Mouse (Mus musculus) midbrain, embryonic 14.5 days (tissue): ENCODE results near the gene Apof. TPM values are rescaled to one million over a fixed set of nuclear protein-coding genes. Genes with fewer than 3 reads are reported as not detected.
A peak's percentile ranks its signal among the peaks of the same experiment; 100 is the strongest.

ENCODE experiments used
- ATAC-seq: fragments of 200-750 bp; cut with Nextera tagmentation; 2 replicates; pipeline ENCODE4 v1.8.0; 2017; ENCODE audit warnings: moderate number of reproducible peaks, moderate library complexity; ENCODE audit not compliant: low FRiP score, low TSS enrichment
- DNase-seq: peaks from one replicate; pipeline ENCODE4 v3.0.0-alpha.2; 2015
- H3K27ac ChIP-seq: fragments of 300-500 bp; sonication (generic); replicated peaks from 2 replicates; pipeline ENCODE4 v1.5.1; 2014; ENCODE audit warnings: mild to moderate bottlenecking, low read depth, low read length, moderate library complexity
- H3K27me3 ChIP-seq: fragments of 300-500 bp; sonication (generic); 2 replicates; pipeline ENCODE4 v1.6.1; 2014; ENCODE audit warnings: low read length, control low read depth, mixed read lengths; ENCODE audit not compliant: control insufficient read depth, insufficient read depth
- H3K36me3 ChIP-seq: fragments of 300-500 bp; sonication (generic); 2 replicates; pipeline ENCODE4 v1.6.1; 2014; ENCODE audit warnings: low read length, control low read depth; ENCODE audit not compliant: control insufficient read depth, insufficient read depth
- H3K4me1 ChIP-seq: fragments of 300-500 bp; sonication (generic); 2 replicates; pipeline ENCODE4 v1.6.1; 2014; ENCODE audit warnings: mild to moderate bottlenecking, antibody characterized with exemption, low read length, control low read depth; ENCODE audit not compliant: control insufficient read depth, insufficient read depth
- H3K4me2 ChIP-seq: fragments of 300-500 bp; sonication (generic); 2 replicates; pipeline ENCODE4 v1.6.1; 2014; ENCODE audit warnings: mild to moderate bottlenecking, low read length, moderate library complexity
- H3K4me3 ChIP-seq: fragments of 300-500 bp; sonication (generic); replicated peaks from 2 replicates; pipeline ENCODE4 v1.5.1; 2014; ENCODE audit warnings: low read depth, low read length
- H3K9ac ChIP-seq: fragments of 300-500 bp; sonication (generic); replicated peaks from 2 replicates; pipeline ENCODE4 v1.6.1; 2014; ENCODE audit warnings: mild to moderate bottlenecking, low read length, moderate library complexity
- H3K9me3 ChIP-seq: fragments of 300-500 bp; sonication (generic); 2 replicates; pipeline ENCODE4 v1.6.1; 2016; ENCODE audit warnings: low read length, control low read depth, mixed read lengths; ENCODE audit not compliant: control insufficient read depth
- WGBS: fragments of 180-500 bp; shearing (Covaris S2); extraction: QIAGEN DNeasy Blood & Tissue Kit; methylation state at CpG from one replicate; pipeline ENCODE4 v1.1.7; 2014; 5-methylcytosine and 5-hydroxymethylcytosine counted together
- polyA plus RNA-seq: library from polyadenylated mRNA; unstranded; fragments of >200 nt; fragmentation: Nextera tagmentation; extraction: Ambion mirVana; gene quantifications from 2 replicates; pipeline ENCODE4 v1.2.1, GENCODE M21; 2014

Gene Apof
- not detected in 2 replicates for polyA plus RNA-seq

GRCm38 (mm10) chr10:128268371-128268770 lies at the start of gene Apof:
Gene Apof (plus strand): TSS chr10:128268671.
- no peaks in the 10 kb centered on the region for H3K4me1 ChIP-seq
- H3K4me3 ChIP-seq: no peak within 1 kb of the TSS
- no peak within 1 kb of the TSS for H3K4me2 ChIP-seq
- ATAC-seq (no peak), DNase-seq (no peak)
- 84% methylated on average over 6 of the region's 6 CpGs for WGBS
- H3K27me3 ChIP-seq: no peaks in the 10 kb centered on the region
- no peak within 1 kb of the TSS for H3K9ac ChIP-seq
- no peaks in the 10 kb centered on the region for H3K36me3 ChIP-seq
- no peak within 1 kb of the TSS for H3K27ac ChIP-seq
- H3K9me3 ChIP-seq: no peaks in the 10 kb centered on the region

GRCm38 (mm10) chr10:128221533-128222286 lies 46.8 kb upstream of the Apof start:
- 67% methylated on average over 16 of the region's 16 CpGs for WGBS
- Histone ChIP-seq H3K4me3 (no peak overlapping the region), H3K4me1 (no peaks in the 10 kb centered on the region), H3K27ac (no peak overlapping the region), H3K4me2 (no peak overlapping the region), H3K36me3 (no peaks in the 10 kb centered on the region), H3K27me3 (no peaks in the 10 kb centered on the region), H3K9me3 (no peaks in the 10 kb centered on the region), H3K9ac (no peak overlapping the region)
- ATAC-seq (no peak), DNase-seq (no peak)

- H3K4me1 ChIP-seq: no peaks in the 10 kb centered on the region
- no peak overlapping the region; the same call in 1 of the 2 replicates for H3K9ac ChIP-seq
- no peak for DNase-seq
- H3K9me3 ChIP-seq: no peaks in the 10 kb centered on the region
- H3K36me3 ChIP-seq: no peaks in the 10 kb centered on the region
- 39% methylated on average over 5 of the region's 5 CpGs for WGBS
- H3K4me2 ChIP-seq: no peak overlapping the region
- H3K27ac ChIP-seq: no peak overlapping the region
- H3K27me3 ChIP-seq: no peaks in the 10 kb centered on the region
- ATAC-seq: no peak
- no peak overlapping the region for H3K4me3 ChIP-seq
Measured at GRCm38 (mm10) chr10:128225064-128225463, 43.4 kb upstream of the Apof start.

- no peak within 1 kb of the TSS; the same call in 1 of the 2 replicates for H3K9ac ChIP-seq
- ATAC-seq: no peak
Measured at GRCm38 (mm10) chr10:128225538-128225937, 42.9 kb upstream of the Apof start, which contains the start of gene Mip. Gene Mip (plus strand): TSS chr10:128225838.

GRCm38 (mm10) chr10:128227592-128227991 lies 40.9 kb upstream of the Apof start:
- DNase-seq: no peak
- no peak overlapping the region for H3K4me2 ChIP-seq
- H3K9me3 ChIP-seq: no peaks in the 10 kb centered on the region
- H3K4me3 ChIP-seq: no peak overlapping the region
- no peak overlapping the region for H3K27ac ChIP-seq
- H3K27me3 ChIP-seq: no peaks in the 10 kb centered on the region
- H3K36me3 ChIP-seq: no peaks in the 10 kb centered on the region
- WGBS: 89% methylated on average over 9 of the region's 9 CpGs
- H3K9ac ChIP-seq: no peak overlapping the region
- no peak for ATAC-seq
- no peaks in the 10 kb centered on the region for H3K4me1 ChIP-seq

More at GRCm38 (mm10) chr10:128225538-128225937, 42.9 kb upstream of the Apof start, which contains the start of gene Mip:
- no peaks in the 10 kb centered on the region for H3K4me1 ChIP-seq
- H3K4me3 ChIP-seq: no peak within 1 kb of the TSS
- 31% methylated on average over 4 of the region's 4 CpGs for WGBS
- no peak within 1 kb of the TSS for H3K27ac ChIP-seq
- H3K4me2 ChIP-seq: no peak within 1 kb of the TSS
- H3K36me3 ChIP-seq: no peaks in the 10 kb centered on the region
- H3K27me3 ChIP-seq: no peaks in the 10 kb centered on the region
- DNase-seq: no peak
- no peaks in the 10 kb centered on the region for H3K9me3 ChIP-seq

- ATAC-seq (no peak), DNase-seq (no peak)
- H3K9me3 ChIP-seq: no peaks in the 10 kb centered on the region
- no peak overlapping the region for H3K4me2 ChIP-seq
- H3K4me3 ChIP-seq: no peak overlapping the region
- 95% methylated on average over 8 of the region's 8 CpGs for WGBS
- H3K27me3 ChIP-seq: no peaks in the 10 kb centered on the region
- no peak overlapping the region for H3K9ac ChIP-seq
- H3K4me1 ChIP-seq: peaks cover 3% of the 10 kb centered on the region; the same call in 1 of the 2 replicates
- H3K27ac ChIP-seq: no peak overlapping the region
- no peaks in the 10 kb centered on the region for H3K36me3 ChIP-seq
Measured at GRCm38 (mm10) chr10:128228009-128228408, 40.5 kb upstream of the Apof start.

GRCm38 (mm10) chr10:128230582-128230981 lies 37.9 kb upstream of the Apof start:
- Histone ChIP-seq H3K36me3 (no peaks in the 10 kb centered on the region), H3K27me3 (no peaks in the 10 kb centered on the region), H3K4me3 (no peak overlapping the region), H3K4me2 (no peak overlapping the region), H3K27ac (no peak overlapping the region), H3K4me1 (peaks cover 3% of the 10 kb centered on the region; the same call in 1 of the 2 replicates), H3K9ac (no peak overlapping the region), H3K9me3 (no peaks in the 10 kb centered on the region)
- ATAC-seq (no peak), DNase-seq (no peak)
- WGBS: 86% methylated on average over 12 of the region's 12 CpGs

GRCm38 (mm10) chr10:128231146-128231545 lies 37.3 kb upstream of the Apof start:
- WGBS: 21% methylated on average over 5 of the region's 5 CpGs
- H3K27me3 ChIP-seq: no peaks in the 10 kb centered on the region

More at GRCm38 (mm10) chr10:128231146-128231545, 37.3 kb upstream of the Apof start:
- H3K27ac ChIP-seq: no peak overlapping the region
- H3K4me1 ChIP-seq: peaks cover 3% of the 10 kb centered on the region; the same call in 1 of the 2 replicates
- no peaks in the 10 kb centered on the region for H3K36me3 ChIP-seq
- no peaks in the 10 kb centered on the region for H3K9me3 ChIP-seq
- no peak overlapping the region for H3K9ac ChIP-seq
- H3K4me2 ChIP-seq: peak overlapping the region; percentile 65
- DNase-seq (no peak), ATAC-seq (no peak)
- peak overlapping the region; percentile 70 for H3K4me3 ChIP-seq
